Mouse (Mus musculus) CH12.LX (cell line): ENCODE data around the gene Mark2. TPM values are rescaled to one million over a fixed set of nuclear protein-coding genes. Genes with fewer than 3 reads are reported as not detected.

Experiments used
- DNase-seq: peaks from one replicate; pipeline ENCODE4 v3.0.0-alpha.2; 2013; ENCODE audit errors: extremely low read depth
- H3K27ac ChIP-seq: 2 replicates; pipeline ENCODE4 v1.5.1; 2012; ENCODE audit warnings: low read depth, mild to moderate bottlenecking, control low read depth, moderate library complexity; ENCODE audit not compliant: insufficient read depth
- H3K27me3 ChIP-seq: replicated peaks from 2 replicates; pipeline ENCODE3; 2012; ENCODE audit warnings: inconsistent platforms
- H3K36me3 ChIP-seq, 2 experiments: replicated peaks in 1 of 2; 2 replicates each; pipeline versions ENCODE3 to v1.6.1; 2012; ENCODE audit warnings: inconsistent platforms in 1 of 2, low read length in 1 of 2, mild to moderate bottlenecking in 1 of 2, mixed read lengths in 1 of 2, moderate library complexity in 1 of 2; ENCODE audit not compliant: control insufficient read depth in 1 of 2, insufficient read depth in 1 of 2
- H3K4me1 ChIP-seq, 2 experiments: 2 replicates each; pipeline ENCODE4 v1.6.1; 2012; ENCODE audit warnings: inconsistent platforms in 1 of 2, moderate library complexity in 1 of 2; ENCODE audit not compliant: insufficient read depth in 2 of 2, control insufficient read depth in 1 of 2
- H3K4me2 ChIP-seq: 2 replicates; pipeline ENCODE4 v1.6.1; 2012; ENCODE audit warnings: low read depth, mild to moderate bottlenecking, control low read depth; ENCODE audit not compliant: poor library complexity, insufficient read depth, severe bottlenecking
- H3K4me3 ChIP-seq, 3 experiments: fragments of 150-350 bp in 1 of 3; sonication (generic) in 1 of 3; replicated peaks in 1 of 3; 2 replicates each; pipeline versions ENCODE3 to v1.5.1; 2011 to 2012; ENCODE audit warnings: low read depth in 2 of 3, low read length in 2 of 3, mild to moderate bottlenecking in 2 of 3, moderate library complexity in 2 of 3, control low read depth in 1 of 3, improper control_type of control experiment in 1 of 3, inconsistent platforms in 1 of 3, mixed read lengths in 1 of 3; ENCODE audit not compliant: poor library complexity in 1 of 3
- H3K79me2 ChIP-seq: replicated peaks from 2 replicates; pipeline ENCODE4 v1.6.1; 2012; ENCODE audit warnings: mild to moderate bottlenecking, moderate library complexity; ENCODE audit not compliant: control insufficient read depth, poor library complexity, insufficient read depth, severe bottlenecking; ENCODE audit errors: extremely low read depth
- H3K9ac ChIP-seq: 2 replicates; pipeline ENCODE4 v1.6.1; 2012; ENCODE audit warnings: low read depth, mild to moderate bottlenecking, control low read depth, moderate library complexity; ENCODE audit not compliant: insufficient read depth
- H3K9me3 ChIP-seq: replicated peaks from 2 replicates; pipeline ENCODE3; 2012; ENCODE audit warnings: low read length, inconsistent platforms, mixed read lengths
- BHLHE40 ChIP-seq: IDR thresholded peaks from 2 replicates; pipeline ENCODE4 v1.6.1; 2011; ENCODE audit warnings: mild to moderate bottlenecking, low read depth, low read length, improper control_type of control experiment
- CHD2 ChIP-seq: IDR thresholded peaks from 2 replicates; pipeline ENCODE4 v1.6.1; 2011; ENCODE audit warnings: low read length, improper control_type of control experiment
- E2F4 ChIP-seq: IDR thresholded peaks from 2 replicates; pipeline ENCODE4 v1.6.1; 2011; ENCODE audit warnings: low read depth, low read length, improper control_type of control experiment; ENCODE audit not compliant: insufficient replicate concordance
- ELF1 ChIP-seq: IDR thresholded peaks from 2 replicates; pipeline ENCODE4 v1.6.1; 2014; ENCODE audit warnings: low read depth, mild to moderate bottlenecking, inconsistent platforms, low read length, improper control_type of control experiment
- GABPA ChIP-seq: IDR thresholded peaks from 2 replicates; pipeline ENCODE4 v1.6.1; 2012; ENCODE audit warnings: low read depth, low read length, improper control_type of control experiment, inconsistent platforms; ENCODE audit not compliant: insufficient replicate concordance
- HCFC1 ChIP-seq: IDR thresholded peaks from 2 replicates; pipeline ENCODE4 v1.6.1; 2012; ENCODE audit warnings: low read depth, mild to moderate bottlenecking, inconsistent platforms, low read length, improper control_type of control experiment
- IRF4 ChIP-seq: IDR thresholded peaks from 2 replicates; pipeline ENCODE4 v1.6.1; 2014; ENCODE audit warnings: low read depth, mild to moderate bottlenecking, inconsistent platforms, low read length, improper control_type of control experiment
- JUN ChIP-seq: IDR thresholded peaks from 2 replicates; pipeline ENCODE4 v1.6.1; 2011; ENCODE audit warnings: low read depth, mild to moderate bottlenecking, low read length, improper control_type of control experiment, moderate library complexity; ENCODE audit not compliant: insufficient read depth
- KAT2A ChIP-seq: IDR thresholded peaks from 2 replicates; pipeline ENCODE4 v1.6.1; 2012; ENCODE audit warnings: low read length, improper control_type of control experiment, inconsistent platforms; ENCODE audit not compliant: insufficient replicate concordance
- MAZ ChIP-seq: IDR thresholded peaks from 2 replicates; pipeline ENCODE4 v1.6.1; 2012; ENCODE audit warnings: low read depth, mild to moderate bottlenecking, inconsistent platforms, low read length, improper control_type of control experiment, moderate library complexity
- MEF2A ChIP-seq: IDR thresholded peaks from 2 replicates; pipeline ENCODE4 v1.6.1; 2014; ENCODE audit warnings: low read depth, mild to moderate bottlenecking, inconsistent platforms, low read length, improper control_type of control experiment, borderline replicate concordance
- MYC ChIP-seq: IDR thresholded peaks from 2 replicates; pipeline ENCODE4 v1.6.1; 2011; ENCODE audit warnings: low read depth, mild to moderate bottlenecking, improper control_type of control experiment, low read length
- NELFE ChIP-seq: IDR thresholded peaks from 2 replicates; pipeline ENCODE4 v1.6.1; 2011; ENCODE audit warnings: low read depth, low read length, improper control_type of control experiment
- NRF1 ChIP-seq: IDR thresholded peaks from 2 replicates; pipeline ENCODE4 v1.6.1; 2014; ENCODE audit warnings: low read depth, mild to moderate bottlenecking, inconsistent platforms, low read length, improper control_type of control experiment, moderate library complexity
- PAX5 ChIP-seq: IDR thresholded peaks from 2 replicates; pipeline ENCODE4 v1.6.1; 2012; ENCODE audit warnings: low read length, inconsistent platforms, mixed read lengths
- POLR2A ChIP-seq: IDR thresholded peaks from 2 replicates; pipeline ENCODE4 v1.6.1; 2011; ENCODE audit warnings: low read depth, mild to moderate bottlenecking, improper control_type of control experiment, low read length
- POLR2AphosphoS2 ChIP-seq: IDR thresholded peaks from 2 replicates; pipeline ENCODE4 v1.6.1; 2011; ENCODE audit warnings: low read depth, low read length, improper control_type of control experiment
- RAD21 ChIP-seq: IDR thresholded peaks from 2 replicates; pipeline ENCODE4 v1.6.1; 2011; ENCODE audit warnings: low read depth, mild to moderate bottlenecking, low read length, improper control_type of control experiment, moderate library complexity
- RCOR1 ChIP-seq: conservative IDR thresholded peaks from 2 replicates; pipeline ENCODE4 v1.6.1; 2012; ENCODE audit warnings: low read depth, mild to moderate bottlenecking, inconsistent platforms, low read length, improper control_type of control experiment
- SMC3 ChIP-seq: IDR thresholded peaks from 2 replicates; pipeline ENCODE4 v1.6.1; 2011; ENCODE audit warnings: low read depth, low read length, improper control_type of control experiment
- TBP ChIP-seq: conservative IDR thresholded peaks from 2 replicates; pipeline ENCODE4 v1.6.1; 2011; ENCODE audit warnings: low read depth, low read length, improper control_type of control experiment
- USF1 ChIP-seq: IDR thresholded peaks from 2 replicates; pipeline ENCODE4 v1.6.1; 2014; ENCODE audit warnings: low read depth, mild to moderate bottlenecking, inconsistent platforms, low read length, improper control_type of control experiment
- USF2 ChIP-seq: conservative IDR thresholded peaks from 2 replicates; pipeline ENCODE4 v1.6.1; 2011; ENCODE audit warnings: low read depth, low read length, improper control_type of control experiment
- ZC3H11A ChIP-seq: IDR thresholded peaks from 2 replicates; pipeline ENCODE4 v1.6.1; 2012; ENCODE audit warnings: low read depth, mild to moderate bottlenecking, inconsistent platforms, low read length, improper control_type of control experiment
- ZKSCAN1 ChIP-seq: IDR thresholded peaks from 2 replicates; pipeline ENCODE4 v1.6.1; 2012; ENCODE audit warnings: low read depth, inconsistent platforms, low read length, improper control_type of control experiment, borderline replicate concordance
- dilution Hi-C: fragments of 300-500 bp; cut with MboI; formaldehyde crosslinking; loops from 2 replicates; pipeline ENCODE4 v1.14.3; 2020; ENCODE audit warnings: low sequenced_read_pairs; ENCODE audit not compliant: extremely low pct_unique_long_range_greater_than_20kb, extremely low pct_ligation_motif_present
- in situ Hi-C: fragments of 300-500 bp; cut with MboI; formaldehyde crosslinking; loops from 3 replicates; pipeline ENCODE4 v1.14.3; 2019; ENCODE audit warnings: low sequenced_read_pairs, low pct_ligation_motif_present, low pct_unique_long_range_greater_than_20kb, mixed read lengths
- polyA plus RNA-seq: library from polyadenylated mRNA; unstranded; fragments of >175 nt; gene quantifications from 2 replicates; pipeline ENCODE4 v1.2.1, GENCODE M21; 2012; ENCODE audit warnings: low read depth; ENCODE audit not compliant: insufficient read length
- total RNA-seq, 2 experiments: library from RNA; depleted of rRNA; stranded (reverse); fragments of 300-350 nt in 1 of 2; fragments of >200 nt in 1 of 2; gene quantifications; 2 replicates each; pipeline ENCODE4 v1.2.3; 2012 to 2014

Mark2 gene
- total and polyA plus RNA-seq, 3 experiments: 8.1 to 34.4 (median 19.0) TPM

- DNase-seq: no peak
- no peak overlapping the region for H3K27ac ChIP-seq
- peaks cover 0 to 55% of the 10 kb centered on the region in 2 experiments for H3K36me3 ChIP-seq
- H3K9me3 ChIP-seq: no peaks in the 10 kb centered on the region
- peaks cover 22 to 86% of the 10 kb centered on the region in 2 experiments for H3K4me1 ChIP-seq
- dilution Hi-C loops (no loop called here), in situ Hi-C loops (no loop called here)
- no peak overlapping the region for H3K9ac ChIP-seq
- no peak overlapping the region for H3K4me3 ChIP-seq
- TF ChIP-seq E2F4: no peak
- TF ChIP-seq SMC3: no peak
- TF ChIP-seq ZKSCAN1: no peak
- no peak for TF ChIP-seq HCFC1
- TF ChIP-seq ELF1: no peak
- TF ChIP-seq TBP: no peak
- no peak for TF ChIP-seq BHLHE40
- no peak for TF ChIP-seq NRF1
- TF ChIP-seq POLR2A: no peak
- no peak for TF ChIP-seq RCOR1
- no peak for TF ChIP-seq MEF2A
- no peak for TF ChIP-seq MYC
- no peak for TF ChIP-seq ZC3H11A
- TF ChIP-seq MAZ: no peak
- peaks cover 13% of the 10 kb centered on the region for H3K79me2 ChIP-seq
- no peaks in the 10 kb centered on the region for H3K27me3 ChIP-seq
- no peak overlapping the region for H3K4me2 ChIP-seq
These were observed 34.7 kb downstream of the Mark2 start for GRCm38 (mm10) chr19:7306968-7307367.

GRCm38 (mm10) chr19:7305380-7306310 lies 36.0 kb downstream of the Mark2 start:
- Histone ChIP-seq H3K4me3 (no peak overlapping the region), H3K9me3 (no peaks in the 10 kb centered on the region), H3K9ac (no peak overlapping the region), H3K4me1 (peaks cover 13 to 82% of the 10 kb centered on the region in 2 experiments), H3K36me3 (peaks cover 0 to 66% of the 10 kb centered on the region in 2 experiments), H3K4me2 (no peak overlapping the region), H3K27ac (no peak overlapping the region), H3K27me3 (no peaks in the 10 kb centered on the region), H3K79me2 (peaks cover 5% of the 10 kb centered on the region)
- TF ChIP-seq IRF4: no peak
- no peak for TF ChIP-seq POLR2AphosphoS2
- TF ChIP-seq USF2: no peak
- no peak for TF ChIP-seq CHD2
- TF ChIP-seq SMC3: no peak
- no peak for TF ChIP-seq GABPA
- no peak for TF ChIP-seq RAD21
- TF ChIP-seq HCFC1: no peak
- no peak for TF ChIP-seq NELFE
- no peak for TF ChIP-seq JUN
- TF ChIP-seq MEF2A: no peak
- no peak for TF ChIP-seq KAT2A
- no peak for TF ChIP-seq USF1
- no peak for TF ChIP-seq PAX5
- TF ChIP-seq MAZ: no peak
- in situ Hi-C loops: no loop called here
- dilution Hi-C loops: no loop called here
- no peak for DNase-seq
